Mouse (Mus musculus) CH12.LX (cell line): ENCODE measurements around the gene Zbtb5. TPM values are rescaled to one million over a fixed set of nuclear protein-coding genes. Genes with fewer than 3 reads are reported as not detected.

ENCODE experiments used
- DNase-seq: peaks from one replicate; pipeline ENCODE4 v3.0.0-alpha.2; 2013; ENCODE audit errors: extremely low read depth
- H3K27ac ChIP-seq: 2 replicates; pipeline ENCODE4 v1.5.1; 2012; ENCODE audit warnings: low read depth, mild to moderate bottlenecking, control low read depth, moderate library complexity; ENCODE audit not compliant: insufficient read depth
- H3K27me3 ChIP-seq: replicated peaks from 2 replicates; pipeline ENCODE3; 2012; ENCODE audit warnings: inconsistent platforms
- H3K36me3 ChIP-seq, 2 experiments: replicated peaks in 1 of 2; 2 replicates each; pipeline versions ENCODE3 to v1.6.1; 2012; ENCODE audit warnings: inconsistent platforms in 1 of 2, low read length in 1 of 2, mild to moderate bottlenecking in 1 of 2, mixed read lengths in 1 of 2, moderate library complexity in 1 of 2; ENCODE audit not compliant: control insufficient read depth in 1 of 2, insufficient read depth in 1 of 2
- H3K4me1 ChIP-seq, 2 experiments: 2 replicates each; pipeline ENCODE4 v1.6.1; 2012; ENCODE audit warnings: inconsistent platforms in 1 of 2, moderate library complexity in 1 of 2; ENCODE audit not compliant: insufficient read depth in 2 of 2, control insufficient read depth in 1 of 2
- H3K4me2 ChIP-seq: 2 replicates; pipeline ENCODE4 v1.6.1; 2012; ENCODE audit warnings: low read depth, mild to moderate bottlenecking, control low read depth; ENCODE audit not compliant: poor library complexity, insufficient read depth, severe bottlenecking
- H3K4me3 ChIP-seq, 3 experiments: fragments of 150-350 bp in 1 of 3; sonication (generic) in 1 of 3; replicated peaks in 1 of 3; 2 replicates each; pipeline versions ENCODE3 to v1.5.1; 2011 to 2012; ENCODE audit warnings: low read depth in 2 of 3, low read length in 2 of 3, mild to moderate bottlenecking in 2 of 3, moderate library complexity in 2 of 3, control low read depth in 1 of 3, improper control_type of control experiment in 1 of 3, inconsistent platforms in 1 of 3, mixed read lengths in 1 of 3; ENCODE audit not compliant: poor library complexity in 1 of 3
- H3K79me2 ChIP-seq: replicated peaks from 2 replicates; pipeline ENCODE4 v1.6.1; 2012; ENCODE audit warnings: mild to moderate bottlenecking, moderate library complexity; ENCODE audit not compliant: control insufficient read depth, poor library complexity, insufficient read depth, severe bottlenecking; ENCODE audit errors: extremely low read depth
- H3K9ac ChIP-seq: 2 replicates; pipeline ENCODE4 v1.6.1; 2012; ENCODE audit warnings: low read depth, mild to moderate bottlenecking, control low read depth, moderate library complexity; ENCODE audit not compliant: insufficient read depth
- H3K9me3 ChIP-seq: replicated peaks from 2 replicates; pipeline ENCODE3; 2012; ENCODE audit warnings: low read length, inconsistent platforms, mixed read lengths
- CHD2 ChIP-seq: IDR thresholded peaks from 2 replicates; pipeline ENCODE4 v1.6.1; 2011; ENCODE audit warnings: low read length, improper control_type of control experiment
- E2F4 ChIP-seq: IDR thresholded peaks from 2 replicates; pipeline ENCODE4 v1.6.1; 2011; ENCODE audit warnings: low read depth, low read length, improper control_type of control experiment; ENCODE audit not compliant: insufficient replicate concordance
- EP300 ChIP-seq: IDR thresholded peaks from 2 replicates; pipeline ENCODE4 v1.6.1; 2011; ENCODE audit warnings: low read length, improper control_type of control experiment
- ETS1 ChIP-seq: conservative IDR thresholded peaks from 2 replicates; pipeline ENCODE4 v1.6.1; 2012; ENCODE audit warnings: low read depth, mild to moderate bottlenecking, inconsistent platforms, low read length, improper control_type of control experiment, moderate library complexity
- GABPA ChIP-seq: IDR thresholded peaks from 2 replicates; pipeline ENCODE4 v1.6.1; 2012; ENCODE audit warnings: low read depth, low read length, improper control_type of control experiment, inconsistent platforms; ENCODE audit not compliant: insufficient replicate concordance
- HCFC1 ChIP-seq: IDR thresholded peaks from 2 replicates; pipeline ENCODE4 v1.6.1; 2012; ENCODE audit warnings: low read depth, mild to moderate bottlenecking, inconsistent platforms, low read length, improper control_type of control experiment
- IRF4 ChIP-seq: IDR thresholded peaks from 2 replicates; pipeline ENCODE4 v1.6.1; 2014; ENCODE audit warnings: low read depth, mild to moderate bottlenecking, inconsistent platforms, low read length, improper control_type of control experiment
- KAT2A ChIP-seq: IDR thresholded peaks from 2 replicates; pipeline ENCODE4 v1.6.1; 2012; ENCODE audit warnings: low read length, improper control_type of control experiment, inconsistent platforms; ENCODE audit not compliant: insufficient replicate concordance
- MAFK ChIP-seq: IDR thresholded peaks from 2 replicates; pipeline ENCODE4 v1.6.1; 2011; ENCODE audit warnings: low read length, improper control_type of control experiment; ENCODE audit not compliant: insufficient replicate concordance
- MAX ChIP-seq: IDR thresholded peaks from 2 replicates; pipeline ENCODE4 v1.6.1; 2011; ENCODE audit warnings: low read length, improper control_type of control experiment
- MXI1 ChIP-seq: IDR thresholded peaks from 2 replicates; pipeline ENCODE4 v1.6.1; 2011; ENCODE audit warnings: mild to moderate bottlenecking, low read depth, low read length, improper control_type of control experiment
- NELFE ChIP-seq: IDR thresholded peaks from 2 replicates; pipeline ENCODE4 v1.6.1; 2011; ENCODE audit warnings: low read depth, low read length, improper control_type of control experiment
- NRF1 ChIP-seq: IDR thresholded peaks from 2 replicates; pipeline ENCODE4 v1.6.1; 2014; ENCODE audit warnings: low read depth, mild to moderate bottlenecking, inconsistent platforms, low read length, improper control_type of control experiment, moderate library complexity
- PAX5 ChIP-seq: IDR thresholded peaks from 2 replicates; pipeline ENCODE4 v1.6.1; 2012; ENCODE audit warnings: low read length, inconsistent platforms, mixed read lengths
- POLR2A ChIP-seq: IDR thresholded peaks from 2 replicates; pipeline ENCODE4 v1.6.1; 2011; ENCODE audit warnings: low read depth, mild to moderate bottlenecking, improper control_type of control experiment, low read length
- RAD21 ChIP-seq: IDR thresholded peaks from 2 replicates; pipeline ENCODE4 v1.6.1; 2011; ENCODE audit warnings: low read depth, mild to moderate bottlenecking, low read length, improper control_type of control experiment, moderate library complexity
- RCOR1 ChIP-seq: conservative IDR thresholded peaks from 2 replicates; pipeline ENCODE4 v1.6.1; 2012; ENCODE audit warnings: low read depth, mild to moderate bottlenecking, inconsistent platforms, low read length, improper control_type of control experiment
- SIN3A ChIP-seq: IDR thresholded peaks from 2 replicates; pipeline ENCODE4 v1.6.1; 2012; ENCODE audit warnings: low read length, improper control_type of control experiment, inconsistent platforms
- TBP ChIP-seq: conservative IDR thresholded peaks from 2 replicates; pipeline ENCODE4 v1.6.1; 2011; ENCODE audit warnings: low read depth, low read length, improper control_type of control experiment
- UBTF ChIP-seq: IDR thresholded peaks from 2 replicates; pipeline ENCODE4 v1.6.1; 2012; ENCODE audit warnings: low read depth, mild to moderate bottlenecking, inconsistent platforms, low read length, improper control_type of control experiment, moderate library complexity
- USF1 ChIP-seq: IDR thresholded peaks from 2 replicates; pipeline ENCODE4 v1.6.1; 2014; ENCODE audit warnings: low read depth, mild to moderate bottlenecking, inconsistent platforms, low read length, improper control_type of control experiment
- USF2 ChIP-seq: conservative IDR thresholded peaks from 2 replicates; pipeline ENCODE4 v1.6.1; 2011; ENCODE audit warnings: low read depth, low read length, improper control_type of control experiment
- ZC3H11A ChIP-seq: IDR thresholded peaks from 2 replicates; pipeline ENCODE4 v1.6.1; 2012; ENCODE audit warnings: low read depth, mild to moderate bottlenecking, inconsistent platforms, low read length, improper control_type of control experiment
- ZMIZ1 ChIP-seq: IDR thresholded peaks from 2 replicates; pipeline ENCODE4 v1.6.1; 2012; ENCODE audit warnings: low read depth, mild to moderate bottlenecking, inconsistent platforms, low read length, improper control_type of control experiment
- ZNF384 ChIP-seq: IDR thresholded peaks from 2 replicates; pipeline ENCODE4 v1.6.1; 2012; ENCODE audit warnings: low read depth, low read length, improper control_type of control experiment, inconsistent platforms
- dilution Hi-C: fragments of 300-500 bp; cut with MboI; formaldehyde crosslinking; loops from 2 replicates; pipeline ENCODE4 v1.14.3; 2020; ENCODE audit warnings: low sequenced_read_pairs; ENCODE audit not compliant: extremely low pct_unique_long_range_greater_than_20kb, extremely low pct_ligation_motif_present
- in situ Hi-C: fragments of 300-500 bp; cut with MboI; formaldehyde crosslinking; loops from 3 replicates; pipeline ENCODE4 v1.14.3; 2019; ENCODE audit warnings: low sequenced_read_pairs, low pct_ligation_motif_present, low pct_unique_long_range_greater_than_20kb, mixed read lengths
- polyA plus RNA-seq: library from polyadenylated mRNA; unstranded; fragments of >175 nt; gene quantifications from 2 replicates; pipeline ENCODE4 v1.2.1, GENCODE M21; 2012; ENCODE audit warnings: low read depth; ENCODE audit not compliant: insufficient read length
- total RNA-seq, 2 experiments: library from RNA; depleted of rRNA; stranded (reverse); fragments of 300-350 nt in 1 of 2; fragments of >200 nt in 1 of 2; gene quantifications; 2 replicates each; pipeline ENCODE4 v1.2.3; 2012 to 2014

Gene Zbtb5
- total and polyA plus RNA-seq, 3 experiments = 8.2 to 10.4 (median 10.0) TPM

DNA sequence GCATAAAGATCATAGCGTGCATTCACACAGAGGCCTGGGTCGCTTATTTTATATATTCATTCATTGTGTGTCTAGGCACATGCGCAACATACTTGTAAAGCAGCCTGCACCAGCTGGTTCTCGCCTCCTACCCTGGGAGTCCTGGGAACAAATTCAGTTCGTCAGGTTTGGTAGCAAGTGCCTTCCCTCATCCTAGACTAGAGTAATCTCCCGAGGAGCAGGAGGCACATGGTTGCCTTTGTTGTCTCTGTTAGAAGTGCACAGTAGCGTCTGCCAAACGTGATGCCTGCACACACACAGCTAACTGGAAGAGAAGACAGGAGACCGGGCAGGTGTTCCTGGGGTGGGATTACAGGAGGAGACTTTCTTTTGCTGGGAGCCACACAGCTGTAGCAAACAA is 35.7 kb upstream of the Zbtb5 start:
- TF ChIP-seq ZMIZ1 = no peak
- TF ChIP-seq UBTF = no peak
- TF ChIP-seq NELFE = no peak
- no peak for TF ChIP-seq KAT2A
- no peak for TF ChIP-seq MAX
- no peak for TF ChIP-seq MXI1
- no peak for TF ChIP-seq IRF4
- TF ChIP-seq RCOR1 = no peak
- TF ChIP-seq SIN3A = no peak
- no peak for TF ChIP-seq PAX5
- TF ChIP-seq CHD2 = no peak
- no peak for TF ChIP-seq GABPA
- TF ChIP-seq ZC3H11A = no peak
- TF ChIP-seq TBP = no peak
- no peak overlapping the region for H3K27ac ChIP-seq
- no peak overlapping the region for H3K4me3 ChIP-seq
- H3K4me1 ChIP-seq = no peaks in the 10 kb centered on the region
- H3K9ac ChIP-seq = no peak overlapping the region
- dilution Hi-C loops (no loop called here), in situ Hi-C loops (no loop called here)
- H3K36me3 ChIP-seq = no peaks in the 10 kb centered on the region
- no peak for DNase-seq
- no peaks in the 10 kb centered on the region for H3K79me2 ChIP-seq
- H3K9me3 ChIP-seq = no peaks in the 10 kb centered on the region
- no peaks in the 10 kb centered on the region for H3K27me3 ChIP-seq
- H3K4me2 ChIP-seq = no peak overlapping the region

DNA sequence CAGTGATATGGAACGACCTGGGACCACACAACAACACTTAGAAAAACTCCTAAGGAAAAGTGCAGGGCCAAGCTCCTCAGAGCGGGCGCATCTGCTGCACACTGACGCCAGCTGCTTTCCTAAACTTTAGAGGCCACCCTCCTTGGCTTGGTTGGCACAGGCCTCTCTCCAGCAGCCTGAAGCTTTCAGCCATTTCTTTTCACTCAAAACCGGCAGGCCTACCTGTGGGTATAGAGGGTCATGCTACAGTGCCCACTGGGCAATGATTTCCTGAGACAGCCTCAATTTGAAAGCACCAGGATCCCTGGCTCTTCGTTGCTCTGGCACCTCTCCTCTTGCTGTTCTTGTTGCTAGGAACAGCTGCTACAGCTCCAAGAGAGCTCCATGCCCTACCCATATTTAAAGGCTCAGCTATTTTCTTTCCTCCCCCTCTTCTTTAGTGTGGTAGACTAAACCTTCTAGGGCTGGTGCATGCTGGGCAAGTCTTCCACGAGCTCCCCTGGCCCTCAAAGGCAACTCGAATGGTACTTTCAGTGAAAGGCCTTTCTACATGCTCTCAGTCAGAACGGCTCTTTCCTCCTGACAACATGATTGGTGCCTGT is 35.2 kb upstream of the Zbtb5 start:
- H3K27ac ChIP-seq = no peak overlapping the region
- H3K4me3 ChIP-seq = no peak overlapping the region
- no peak overlapping the region for H3K9ac ChIP-seq
- H3K79me2 ChIP-seq = no peaks in the 10 kb centered on the region
- dilution Hi-C loops (no loop called here), in situ Hi-C loops (no loop called here)
- no peak overlapping the region for H3K4me2 ChIP-seq
- no peak for DNase-seq
- H3K9me3 ChIP-seq = no peaks in the 10 kb centered on the region
- no peaks in the 10 kb centered on the region for H3K36me3 ChIP-seq
- H3K27me3 ChIP-seq = no peaks in the 10 kb centered on the region
- no peak for TF ChIP-seq ZMIZ1
- no peak for TF ChIP-seq EP300
- TF ChIP-seq ETS1 = no peak
- TF ChIP-seq TBP = no peak
- no peak for TF ChIP-seq NRF1
- TF ChIP-seq UBTF = no peak
- TF ChIP-seq E2F4 = no peak
- no peak for TF ChIP-seq HCFC1
- no peak for TF ChIP-seq USF2
- TF ChIP-seq RAD21 = no peak
- no peak for TF ChIP-seq MAFK
- TF ChIP-seq POLR2A = no peak
- TF ChIP-seq ZNF384 = no peak
- TF ChIP-seq USF1 = no peak
- TF ChIP-seq MAX = no peak
- no peak for TF ChIP-seq PAX5
- TF ChIP-seq GABPA = no peak
- no peaks in the 10 kb centered on the region for H3K4me1 ChIP-seq
